Mouse (Mus musculus) frontal cortex, postnatal 36 days (tissue): ENCODE measurements at regions not wholly inside any gene's neighbourhood (a gene's known extent, or its start where the extent isn't known, plus 50 kb on each side); places are given as distances from the start of the nearest gene placed in this dataset.

ENCODE experiments used
- DNase-seq, 2 experiments: peaks; one replicate each; pipeline ENCODE4 v3.0.0; 2022; ENCODE audit warnings: low spot score in 2 of 2

DNA sequence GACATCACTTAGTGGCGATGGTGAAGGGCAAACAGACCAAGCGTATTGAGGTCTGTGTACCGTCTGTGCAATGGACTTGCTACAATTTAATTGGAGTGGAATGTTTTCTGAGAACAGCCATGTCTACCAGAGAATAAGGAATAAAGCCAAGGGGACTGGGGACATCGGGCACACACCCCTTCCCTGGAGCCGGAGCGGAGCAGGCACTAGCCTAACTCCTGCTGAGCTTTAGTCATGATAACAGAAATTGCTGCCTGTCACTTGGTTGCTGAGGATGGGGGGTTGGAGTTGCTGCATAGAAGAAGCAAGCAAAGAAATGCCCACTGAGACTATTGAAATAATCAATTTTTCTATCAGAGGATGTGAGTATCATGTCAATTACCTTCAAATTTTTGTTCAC lies 549.5 kb upstream of the Mki67 start:
- no peak for DNase-seq

DNA sequence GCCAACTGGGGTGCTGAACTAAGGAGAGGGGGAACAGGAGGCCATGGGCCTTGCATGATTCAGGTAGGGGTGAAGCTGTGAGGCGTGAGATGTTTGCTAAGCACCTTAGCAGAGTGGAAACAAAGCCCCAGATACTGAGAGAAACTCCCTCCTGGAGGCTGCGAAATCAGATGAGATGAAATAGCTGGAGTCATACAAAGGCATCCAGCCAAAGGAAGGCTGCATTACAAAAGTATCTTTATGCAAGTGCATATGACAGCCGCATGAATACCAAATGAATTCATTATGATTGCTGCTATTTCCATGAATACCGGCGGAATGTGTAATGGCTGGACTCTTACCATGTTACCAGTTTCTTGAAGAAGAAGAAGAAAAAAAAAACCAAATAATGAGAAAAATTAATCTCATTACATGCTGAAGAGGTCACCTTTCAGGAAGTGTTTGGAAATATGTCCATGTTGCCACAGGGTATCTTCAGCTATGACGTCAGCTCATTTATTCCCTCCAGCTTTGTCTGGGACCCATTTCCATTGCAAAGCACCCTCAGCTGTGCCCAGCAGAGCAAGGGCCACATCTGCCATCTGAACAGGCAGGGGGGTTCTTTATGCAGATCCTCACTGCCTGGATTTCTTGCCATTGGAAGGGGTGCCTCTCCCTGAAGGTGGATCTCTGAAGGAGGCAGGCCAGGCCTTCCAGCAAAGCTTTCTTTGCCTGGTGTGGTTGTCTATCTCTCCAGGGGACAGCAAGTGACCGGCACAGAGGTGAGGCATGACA lies 551.7 kb upstream of the Mki67 start:
- DNase-seq = peak; percentile 1 to 22

DNA sequence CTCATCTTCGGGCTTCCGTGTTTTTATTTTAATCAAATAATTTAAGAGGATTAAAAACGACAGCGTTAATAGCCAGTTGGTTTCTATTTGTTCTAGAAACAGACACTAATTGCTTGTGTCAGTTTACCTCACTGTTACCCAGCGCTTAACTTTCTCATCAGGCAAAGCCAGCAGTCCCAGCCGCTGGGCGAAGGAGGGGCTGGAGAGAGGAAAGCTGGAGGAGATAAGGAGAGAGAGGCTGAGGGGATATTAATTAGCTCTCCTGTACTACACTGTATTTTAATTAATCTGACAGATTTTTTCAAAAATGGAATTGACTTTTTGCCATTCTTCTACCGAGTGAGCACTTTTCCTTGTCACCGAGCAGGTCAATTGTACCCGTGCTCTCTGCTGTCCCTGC lies 559.5 kb upstream of the Mki67 start:
- no peak for DNase-seq

DNA sequence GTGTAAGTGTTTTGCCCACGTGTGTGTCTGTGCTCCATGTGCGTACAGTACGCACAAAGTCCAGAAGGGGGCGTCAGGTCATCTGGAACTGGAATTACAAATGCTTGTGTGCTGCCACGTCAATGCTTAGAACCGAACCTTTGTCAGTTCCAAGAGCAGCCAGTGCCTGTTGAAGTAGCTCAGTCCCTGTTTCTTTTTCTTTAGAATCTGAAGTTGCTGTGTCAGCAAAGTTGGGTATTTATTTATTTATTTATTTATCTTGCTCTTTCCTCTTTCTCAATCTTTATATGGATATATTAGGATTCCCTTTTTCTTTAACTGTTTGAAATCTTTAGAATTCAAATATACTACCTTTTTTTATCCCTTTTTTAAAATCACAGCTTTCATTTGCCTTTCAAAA lies 567.6 kb upstream of the Mki67 start:
- DNase-seq = no peak

DNA sequence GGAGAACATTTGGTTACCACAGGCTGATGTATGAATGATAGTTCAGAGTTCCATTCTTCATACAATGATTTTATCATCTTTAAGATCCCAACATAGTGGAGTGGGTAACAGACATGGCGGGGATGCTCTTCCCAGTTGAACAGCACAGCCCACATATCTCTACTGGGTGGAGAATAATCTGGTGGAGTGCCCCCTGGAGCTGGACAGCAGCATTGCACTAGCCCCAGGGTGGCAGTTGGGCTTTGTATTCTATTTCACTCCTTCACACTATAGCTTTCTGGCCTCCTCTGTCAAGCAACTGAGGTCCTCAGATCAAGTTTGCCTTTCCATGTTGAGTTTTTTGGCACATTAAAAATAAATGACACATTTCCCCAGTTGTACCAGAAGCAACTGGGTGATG lies 569.4 kb upstream of the Mki67 start:
- no peak for DNase-seq

DNA sequence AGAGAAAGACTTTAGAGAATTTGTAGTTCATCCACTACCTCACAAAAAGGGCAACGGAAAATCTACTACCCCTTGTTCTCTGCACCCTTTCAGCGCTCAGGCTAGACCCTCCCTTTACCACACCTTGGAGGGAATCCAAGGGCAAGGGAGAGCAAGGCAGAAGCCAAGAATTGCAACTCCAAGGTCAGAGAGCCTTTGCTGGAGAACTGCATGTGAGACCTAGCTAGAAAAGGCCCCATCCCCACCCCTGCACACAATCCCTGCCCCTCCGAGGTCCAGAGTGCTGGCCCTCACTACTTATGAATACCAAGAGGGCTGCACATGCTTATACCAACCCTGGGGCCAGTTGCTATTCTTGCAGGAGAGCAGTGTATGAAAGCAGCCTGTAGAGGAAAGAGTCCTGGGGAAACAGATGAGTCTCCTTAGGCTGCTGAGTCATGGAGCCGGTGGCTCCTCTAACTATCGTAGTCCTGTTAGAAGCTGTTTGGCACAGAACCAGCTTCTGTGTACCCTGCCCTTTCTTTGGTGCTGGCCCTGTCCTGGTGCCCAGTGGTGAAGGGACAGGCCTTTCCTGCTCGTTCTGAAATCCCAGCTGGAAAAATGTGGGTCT lies 577.5 kb upstream of the Mki67 start:
- DNase-seq = no peak

DNA sequence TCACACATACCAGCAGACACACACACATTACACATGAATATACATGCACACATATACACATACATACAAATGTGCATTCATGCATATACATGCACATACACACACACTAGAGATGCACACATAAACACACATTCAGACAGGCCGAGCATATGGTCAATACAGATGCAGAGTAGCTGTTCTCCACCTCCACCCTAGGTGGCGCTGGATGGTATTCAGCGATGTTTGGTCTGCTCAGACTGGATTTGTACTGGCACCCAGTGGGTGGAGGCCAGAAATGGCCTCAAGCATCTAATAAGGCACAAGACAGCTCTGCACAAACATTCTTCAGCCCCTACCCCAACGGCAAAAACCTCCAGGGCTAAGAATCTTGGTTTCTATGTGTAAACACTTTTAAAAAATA lies 578.3 kb upstream of the Mki67 start:
- no peak for DNase-seq

DNA sequence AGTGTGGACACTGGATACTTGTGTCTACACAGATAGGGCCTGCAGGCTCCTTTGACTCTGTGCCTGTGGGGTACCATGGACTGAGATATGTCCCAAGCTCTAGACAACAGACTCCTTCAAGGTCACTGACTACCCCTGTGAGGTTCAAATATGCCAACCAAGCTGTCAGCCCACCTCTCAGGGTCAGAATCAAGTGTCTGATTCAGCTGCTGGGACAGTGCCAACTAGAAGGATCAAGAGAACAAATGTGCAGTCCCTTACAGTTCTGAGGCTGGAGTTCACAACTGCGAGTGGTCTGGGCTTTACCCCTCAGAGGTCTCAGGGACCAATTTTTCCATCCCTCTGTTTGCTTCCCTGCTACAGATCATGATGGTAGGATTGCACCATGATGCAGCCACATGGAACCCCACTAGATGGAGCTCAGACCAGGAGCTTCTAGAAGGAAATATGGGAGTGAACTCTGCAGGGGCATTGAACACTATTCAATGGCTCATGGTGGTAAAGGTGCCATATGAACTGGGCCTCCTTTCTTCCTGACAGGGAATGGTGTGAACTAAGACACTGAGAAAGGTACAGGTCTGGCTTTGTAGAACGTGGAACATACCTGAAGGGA lies 581.8 kb upstream of the Mki67 start:
- no peak for DNase-seq

DNA sequence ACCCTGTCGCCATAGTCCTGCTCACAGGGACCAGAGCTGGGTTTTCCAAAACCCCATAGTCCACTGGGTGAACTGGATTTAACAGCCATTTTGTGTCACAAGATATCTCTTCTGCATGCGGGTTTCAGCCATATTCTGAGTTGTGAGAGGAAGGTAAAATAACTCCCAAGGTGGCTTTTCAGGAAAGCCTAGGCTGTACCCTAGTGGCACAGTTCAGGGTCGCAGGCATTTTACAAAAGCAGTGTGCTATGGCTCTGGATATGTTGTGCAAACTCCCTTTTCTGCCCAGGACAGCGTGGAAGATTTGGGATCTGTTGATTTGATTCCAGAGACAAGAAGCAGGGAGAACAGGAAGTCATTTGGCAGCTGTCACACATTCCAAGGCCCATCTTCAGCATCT lies 588.3 kb upstream of the Mgmt start:
- no peak for DNase-seq

DNA sequence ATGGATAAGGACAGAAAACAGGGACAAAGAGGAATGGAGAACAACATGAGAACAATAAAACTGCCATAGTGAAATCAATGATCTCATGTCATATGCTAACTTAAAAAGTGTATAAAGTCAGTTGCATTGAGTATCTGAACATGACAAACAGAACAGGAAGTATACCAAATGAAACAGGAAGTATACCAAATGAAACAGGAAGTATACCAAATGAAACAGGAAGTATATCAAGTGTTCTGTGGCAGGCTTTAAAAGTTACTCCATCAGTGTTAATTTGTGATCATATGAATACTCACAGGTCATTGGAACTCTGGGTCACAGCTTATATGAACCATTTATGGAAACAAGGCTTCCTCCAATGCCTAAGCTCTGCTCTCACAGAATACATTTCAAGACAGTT lies 585.6 kb upstream of the Mgmt start:
- DNase-seq = no peak

DNA sequence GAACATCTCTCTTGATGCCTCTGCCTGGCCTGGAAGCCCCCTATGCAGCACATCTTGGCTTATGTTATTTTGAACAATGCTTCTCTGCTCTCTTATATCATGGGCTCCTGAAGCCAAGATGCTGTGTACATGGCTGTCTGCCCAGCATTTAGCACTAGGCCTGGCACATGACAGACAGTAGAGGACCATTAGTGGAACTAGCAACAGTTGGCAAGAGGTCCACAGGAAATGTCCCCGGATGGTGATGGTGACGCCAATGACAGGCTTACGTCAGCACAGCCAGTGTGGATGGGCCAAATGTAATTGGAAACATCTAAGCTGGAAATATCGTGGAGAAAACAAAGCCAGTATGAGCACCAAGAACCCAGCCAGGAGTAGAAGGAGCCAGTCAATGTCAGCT lies 567.1 kb upstream of the Mgmt start:
- no peak for DNase-seq

DNA sequence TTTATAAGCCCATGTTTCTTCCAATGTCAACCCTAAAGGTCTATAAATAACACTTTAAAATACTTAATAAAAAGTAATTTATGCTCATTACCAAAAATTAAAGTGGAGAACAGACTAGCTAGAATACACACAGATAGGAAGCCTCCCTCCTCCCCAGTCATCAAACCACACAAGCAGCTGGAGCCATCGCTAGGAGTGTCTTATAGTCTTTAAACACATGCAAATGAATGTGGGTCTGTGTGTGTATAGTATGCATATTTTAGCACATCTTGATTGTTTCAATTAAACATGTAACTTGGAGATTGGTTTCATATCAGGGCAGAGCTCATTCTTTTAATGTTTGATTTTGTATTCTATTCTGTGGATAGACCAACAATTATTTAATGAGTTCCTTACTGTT lies 564.0 kb upstream of the Mgmt start:
- no peak for DNase-seq

DNA sequence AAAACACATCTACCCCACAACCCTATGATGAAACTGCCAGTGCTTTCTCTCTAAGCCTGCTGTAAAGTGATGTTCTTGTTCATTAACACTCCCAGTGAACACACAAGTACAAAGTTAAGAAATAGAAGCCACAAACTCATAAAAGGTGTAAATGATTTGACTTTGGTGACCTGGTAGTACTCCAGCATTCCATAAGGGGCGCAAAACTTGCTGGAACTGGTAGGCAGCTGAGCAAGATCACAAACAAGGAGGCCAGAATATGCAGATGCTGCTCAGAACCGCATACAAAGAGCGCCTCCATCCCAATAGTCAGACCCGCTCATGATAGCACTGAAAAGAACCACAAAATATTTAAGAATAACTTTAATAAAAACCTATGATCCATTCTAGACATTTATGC lies 561.6 kb upstream of the Mgmt start:
- no peak for DNase-seq

DNA sequence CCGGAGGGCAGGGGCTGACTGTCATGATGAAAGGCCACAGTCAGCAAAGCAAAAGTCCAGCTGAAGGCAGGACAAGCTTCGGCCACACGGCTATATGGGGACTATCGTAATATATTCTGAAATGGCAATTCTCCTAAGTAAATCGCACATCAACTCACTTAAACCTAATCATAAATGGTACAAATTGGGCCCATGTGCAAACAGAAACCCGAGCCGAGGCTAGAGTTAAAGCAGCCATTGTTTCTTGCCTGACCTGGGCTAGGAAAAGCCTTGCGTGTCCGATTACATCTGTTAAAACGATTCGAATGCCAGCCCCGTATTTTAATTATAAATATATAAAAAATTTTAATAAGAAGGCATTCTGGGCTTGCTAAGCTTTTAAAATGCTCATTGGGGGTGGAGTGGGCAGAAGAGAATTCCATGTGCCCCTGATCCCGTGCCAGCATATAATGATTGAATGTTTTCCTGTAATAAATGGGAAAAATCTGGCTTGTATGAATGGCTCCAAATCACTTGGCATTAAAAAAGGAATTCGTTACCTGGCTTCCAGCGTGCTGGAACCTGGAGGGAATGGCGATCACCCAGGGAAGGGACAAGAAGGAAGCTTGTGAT lies 552.7 kb upstream of the Mgmt start:
- DNase-seq = no peak

DNA sequence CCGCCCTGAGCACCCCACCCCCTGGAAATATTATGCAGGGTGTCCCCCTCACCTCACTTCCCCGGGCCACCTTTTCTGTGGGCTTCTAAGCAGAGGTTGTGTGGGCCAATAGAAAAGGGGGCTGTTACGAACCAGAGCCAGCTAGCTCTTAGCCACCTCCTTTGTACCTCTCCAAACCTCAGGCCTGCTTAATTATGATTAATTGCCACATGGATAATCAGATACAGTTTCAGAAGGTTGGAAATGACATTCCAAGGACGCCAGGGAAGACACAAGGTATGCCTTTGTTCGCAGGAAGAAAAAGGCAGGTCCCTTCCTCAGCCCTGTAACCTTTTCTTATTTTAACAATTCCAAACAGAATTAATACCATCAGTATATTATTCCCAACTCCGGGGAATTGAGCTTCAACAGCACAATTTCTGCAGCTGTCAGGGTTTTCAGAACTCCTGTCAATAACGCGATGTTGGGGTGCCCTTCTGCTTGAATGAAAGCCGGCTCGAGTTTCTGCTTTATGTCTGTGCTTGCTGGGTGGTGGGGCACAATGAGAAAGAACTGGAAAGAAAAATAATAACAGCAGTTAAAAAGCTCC lies 552.1 kb upstream of the Mgmt start:
- DNase-seq = no peak

DNA sequence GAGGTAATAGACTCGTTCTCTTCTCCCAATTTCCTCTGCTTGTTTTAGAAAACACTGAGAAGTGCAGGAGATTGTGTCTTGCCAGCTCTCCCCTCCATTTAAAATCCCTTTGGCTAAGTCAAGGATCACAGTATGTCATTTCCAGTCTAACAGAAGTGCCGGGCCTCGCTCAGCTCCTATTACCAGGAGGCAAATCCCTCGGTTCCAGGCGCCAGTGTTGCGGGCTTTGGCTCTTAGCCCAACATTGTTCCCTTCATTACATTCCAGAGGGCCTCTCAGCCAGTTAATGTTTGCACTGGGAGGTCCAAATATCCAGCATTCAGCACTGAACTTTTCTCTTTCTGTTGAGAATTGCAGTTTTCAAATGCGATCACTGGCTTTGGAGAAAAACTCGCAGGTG lies 551.6 kb upstream of the Mgmt start:
- DNase-seq = peak; percentile 1 to 8

DNA sequence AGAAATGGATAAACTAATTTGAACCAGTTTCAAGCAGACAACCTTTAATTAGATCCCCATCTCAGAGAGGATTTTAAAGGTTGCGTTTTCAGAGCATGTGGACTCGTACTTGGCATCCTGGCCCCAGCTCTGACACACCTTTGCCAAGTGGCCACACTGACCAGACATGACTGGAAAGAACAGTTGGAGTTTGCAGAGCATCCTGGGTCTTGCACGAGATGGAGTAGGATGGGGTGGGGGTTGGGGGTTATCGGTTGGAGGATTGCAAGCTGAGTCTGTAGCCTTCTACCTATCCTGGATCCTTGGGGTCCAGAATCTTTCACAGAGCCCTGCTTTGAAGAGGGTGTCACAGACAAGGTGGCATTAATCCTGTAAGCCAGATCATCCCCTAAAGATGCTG lies 550.9 kb upstream of the Mgmt start:
- DNase-seq = no peak

DNA sequence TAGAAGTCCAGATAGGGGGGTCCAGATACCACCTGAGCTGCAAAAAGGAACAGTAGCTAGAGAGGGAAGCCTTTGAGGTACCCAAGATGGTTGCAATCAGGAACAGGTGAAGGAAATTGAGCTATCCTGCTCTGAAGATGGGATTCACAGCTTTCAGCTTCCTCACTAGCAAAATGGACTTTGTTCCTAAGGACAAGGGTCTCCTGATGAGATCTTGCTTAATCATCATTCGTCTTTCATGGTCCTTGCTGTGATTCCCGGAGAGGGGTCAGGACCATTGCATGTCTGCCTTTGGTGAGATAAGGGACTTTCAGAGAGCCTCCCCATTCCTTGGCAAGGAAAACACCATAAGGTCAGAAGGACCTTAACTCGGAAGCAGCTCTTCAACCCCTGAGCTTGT lies 549.4 kb upstream of the Mgmt start:
- DNase-seq = no peak

DNA sequence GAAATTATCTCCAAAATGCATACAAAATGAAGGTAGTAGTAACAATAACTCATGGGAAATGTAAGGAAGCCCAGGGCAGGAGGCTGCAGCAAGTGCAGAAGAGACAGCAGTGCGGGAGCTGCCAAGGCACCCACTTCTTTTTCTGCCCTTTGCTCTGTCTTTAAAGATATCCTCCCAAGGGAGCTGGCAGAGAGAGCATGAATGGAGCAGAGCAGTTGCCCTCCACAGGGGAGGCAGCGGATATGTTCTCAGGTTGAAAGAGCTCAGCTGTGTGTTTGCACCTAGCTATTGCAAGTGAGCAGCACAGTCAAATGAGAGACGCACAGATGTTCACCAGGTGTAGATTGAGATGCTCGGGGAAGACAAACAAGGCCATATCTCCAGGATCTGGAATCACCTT lies 547.9 kb upstream of the Mgmt start:
- DNase-seq = no peak

DNA sequence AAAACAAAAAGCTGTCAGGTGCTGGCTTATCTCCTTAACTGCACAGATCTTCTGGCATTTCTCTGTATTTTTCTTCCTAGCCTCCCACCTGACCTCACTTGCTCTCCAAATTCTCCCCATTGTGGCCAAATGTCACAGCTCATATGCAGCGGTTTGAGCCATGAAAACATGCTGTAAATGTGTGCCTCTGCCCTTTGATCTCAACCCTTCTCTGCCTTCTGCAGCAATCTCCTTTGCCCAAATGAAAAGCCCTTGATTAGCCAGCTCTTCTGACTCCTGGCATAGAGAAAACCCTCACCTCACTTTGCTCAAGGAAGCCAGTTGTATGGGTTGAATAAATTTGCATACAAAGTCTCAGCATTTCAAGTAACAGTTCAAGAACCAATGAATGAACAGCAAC lies 546.1 kb upstream of the Mgmt start:
- DNase-seq = no peak

DNA sequence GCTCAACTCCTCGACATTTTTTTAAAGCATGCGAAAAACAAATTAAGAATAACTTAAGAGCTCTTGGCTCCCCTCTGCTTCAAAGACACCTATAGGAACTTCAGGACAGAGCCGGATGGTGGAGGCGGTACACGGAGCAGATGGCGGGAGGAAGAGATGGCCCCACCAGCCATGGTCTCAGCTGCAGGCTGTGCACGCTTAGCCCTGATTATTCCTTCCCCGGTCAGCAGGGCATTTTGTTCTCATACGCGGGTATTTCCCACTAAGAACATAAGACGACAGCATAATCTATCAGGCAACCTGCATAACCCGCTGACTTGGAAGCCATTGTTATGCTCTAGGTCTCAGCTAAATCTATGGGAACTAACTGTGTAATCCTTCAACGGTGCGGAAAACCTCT lies 544.8 kb upstream of the Mgmt start:
- DNase-seq = no peak

DNA sequence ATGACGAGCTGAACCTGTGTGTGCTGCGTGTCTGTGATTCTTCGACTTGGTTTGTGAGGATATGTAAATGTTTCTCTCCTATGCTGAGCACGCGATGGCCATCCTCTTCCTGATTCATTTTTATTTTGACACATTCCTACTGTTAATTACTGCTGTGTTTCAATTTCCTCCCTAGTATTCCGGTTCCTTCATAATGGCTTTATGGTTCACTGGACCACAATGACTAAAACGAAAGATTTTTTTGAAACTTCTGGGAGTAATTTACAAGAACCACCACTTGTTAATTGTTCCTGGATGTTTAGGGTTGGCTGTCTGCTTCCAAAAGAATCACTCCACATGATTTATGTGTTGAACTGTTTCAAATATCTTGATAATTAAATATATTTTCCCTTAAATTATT lies 537.4 kb upstream of the Mgmt start:
- DNase-seq = no peak
